Mouse (Mus musculus): ENCODE results near the gene Ush1c.
"Not testable (repeated sequence)": the region's sequence is repeated elsewhere in the genome, so short reads cannot be mapped to it uniquely, and the experiment has no call there.

The Ush1c gene

GRCm38 (mm10) chr7:46204775-46205174 is 33.5 kb downstream of the Ush1c start:
- no peak for DNase-seq (ENCODE audit: low spot score)

GRCm38 (mm10) chr7:46204046-46204471 is 34.2 kb downstream of the Ush1c start:
- no peak for DNase-seq (ENCODE audit: low spot score)

- peak; percentile 7 for DNase-seq (ENCODE audit: low spot score)
Observed at GRCm38 (mm10) chr7:46201649-46202048, 36.7 kb downstream of the Ush1c start.

GRCm38 (mm10) chr7:46200021-46200420 is 38.3 kb downstream of the Ush1c start:
- no peak for DNase-seq (ENCODE audit: low spot score)

DNA sequence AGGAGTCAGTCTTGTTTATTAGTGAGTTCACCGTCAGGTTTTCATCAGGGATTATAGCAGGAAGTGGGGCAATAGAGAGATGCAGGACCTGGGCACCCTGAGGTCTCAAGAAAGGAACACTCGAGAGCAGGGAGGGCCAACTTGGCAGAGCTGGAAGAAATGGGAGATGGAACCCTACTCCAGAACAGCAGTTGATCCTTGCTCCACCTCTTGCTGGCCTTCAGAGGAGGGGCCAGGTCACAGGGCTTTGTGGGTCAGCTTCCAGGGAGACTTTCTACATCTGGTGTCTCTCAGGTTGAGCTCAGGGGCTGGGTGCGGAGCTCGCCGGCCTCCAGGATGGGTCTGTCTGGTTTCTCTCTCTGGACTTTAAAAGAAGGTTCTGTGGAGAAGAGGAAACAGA is 42.9 kb downstream of the Ush1c start:
- DNase-seq (ENCODE audit: low spot score) = no peak

GRCm38 (mm10) chr7:46184232-46184631 is 54.1 kb downstream of the Ush1c start:
- DNase-seq (ENCODE audit: low spot score) = no peak

DNA sequence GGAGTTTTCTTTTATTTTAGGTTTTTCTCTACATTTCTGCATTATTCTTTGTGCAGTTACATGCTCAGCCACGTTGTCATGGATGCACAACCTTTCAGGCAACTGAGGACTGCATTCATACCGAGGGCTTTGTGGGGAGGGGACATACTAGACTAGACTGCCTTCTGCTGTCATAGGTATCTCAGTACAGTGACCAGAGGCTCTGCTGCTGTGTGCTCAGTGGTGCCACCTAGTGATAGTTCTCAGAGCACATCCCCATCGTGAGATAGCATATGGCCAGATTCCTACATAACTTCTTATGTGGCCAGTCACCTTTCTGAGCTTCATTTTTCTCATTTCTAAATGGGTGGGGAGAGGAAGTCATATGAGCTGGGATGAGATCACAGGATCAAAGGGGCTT is 56.7 kb downstream of the Ush1c start:
- DNase-seq (ENCODE audit: low spot score) = peak; percentile 23

DNA sequence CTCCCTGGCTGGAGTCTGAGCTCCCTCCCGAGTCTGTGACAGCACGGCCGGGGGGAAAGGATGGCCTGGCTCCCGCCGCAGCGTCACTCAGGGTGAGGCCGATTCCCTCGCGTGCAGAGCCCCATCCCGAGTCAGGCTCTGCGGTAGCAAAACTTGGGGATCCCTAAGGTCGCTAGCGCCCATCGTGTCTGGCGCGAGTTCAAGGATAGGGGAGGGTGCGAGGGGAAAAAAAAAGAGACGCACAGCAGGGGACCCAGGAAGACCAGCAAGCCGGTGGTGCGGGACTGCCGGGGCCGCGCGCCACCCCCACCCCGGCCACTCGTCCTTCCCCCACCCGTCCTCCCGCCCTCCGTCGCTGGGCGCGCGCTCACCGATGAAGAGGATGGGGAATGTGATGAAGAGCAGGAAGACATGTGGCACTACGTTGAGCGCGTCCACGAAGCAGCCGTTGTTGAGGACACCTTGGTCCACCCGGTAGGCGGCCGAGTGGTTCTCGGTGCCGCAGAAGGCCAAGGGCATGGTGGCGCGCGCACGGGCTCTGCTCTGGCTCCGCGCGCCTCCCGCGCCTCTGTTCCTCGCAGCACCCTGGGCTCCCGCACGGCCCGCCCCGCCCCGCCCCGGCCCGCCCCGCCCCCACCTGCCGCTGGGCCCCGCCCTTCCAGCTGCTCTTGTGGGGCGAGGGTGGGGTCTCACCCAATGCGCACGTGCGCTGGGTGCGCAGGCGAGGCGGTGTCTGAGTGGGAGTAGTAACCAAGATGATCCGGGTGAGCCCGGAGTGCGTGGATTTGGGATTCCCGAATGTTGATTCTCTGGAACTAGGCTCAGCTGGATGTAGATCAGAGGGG is 58.6 kb downstream of the Ush1c start, which contains the start of gene Abcc8:
Abcc8 (minus strand) TSS at position 603 of the 845 bp plus-strand sequence.
- no peak for DNase-seq (ENCODE audit: low spot score)

GRCm38 (mm10) chr7:46168980-46169379 is 69.3 kb downstream of the Ush1c start:
- not testable (repeated sequence) for DNase-seq (ENCODE audit: low spot score)

DNA sequence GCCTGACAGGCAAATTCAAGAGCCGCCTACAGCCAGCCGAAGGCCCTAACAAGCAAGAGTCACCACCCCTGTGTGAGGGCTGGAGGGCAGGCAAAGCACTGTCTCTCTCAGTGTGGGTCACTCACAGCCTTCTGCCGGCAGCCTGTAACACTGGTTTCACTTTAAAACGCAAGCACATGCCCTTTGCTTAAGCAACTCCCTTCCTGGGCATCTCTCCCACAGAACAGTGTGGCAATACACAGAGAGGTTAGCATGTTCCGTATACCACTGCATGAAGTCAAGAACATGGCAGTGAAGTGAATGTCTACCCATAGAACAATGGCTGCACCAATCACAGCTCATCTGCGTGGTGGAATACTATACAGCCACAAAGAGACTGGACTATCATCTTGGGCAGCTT is 69.9 kb downstream of the Ush1c start:
- DNase-seq (ENCODE audit: low spot score) = no peak

DNA sequence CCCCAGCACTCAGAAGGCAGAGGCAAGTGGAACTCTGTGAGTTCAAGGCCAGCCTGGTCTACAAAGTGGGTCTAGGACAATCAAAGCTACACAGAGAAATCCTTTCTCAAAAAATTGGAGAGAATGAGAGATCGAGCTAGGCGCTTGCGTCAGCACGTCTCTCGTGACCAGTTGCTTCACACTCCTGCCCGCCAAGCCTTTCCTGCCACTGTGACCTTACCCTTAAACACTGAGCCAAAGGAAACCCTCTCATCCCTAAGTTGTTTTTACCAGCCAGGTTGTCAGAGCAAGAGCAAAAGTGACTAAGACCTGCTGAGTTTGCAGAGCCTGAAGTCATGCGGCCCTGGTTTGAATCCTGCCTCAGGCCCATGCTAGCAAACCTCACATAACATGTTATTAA is 70.4 kb downstream of the Ush1c start:
- no peak for DNase-seq (ENCODE audit: low spot score)

DNA sequence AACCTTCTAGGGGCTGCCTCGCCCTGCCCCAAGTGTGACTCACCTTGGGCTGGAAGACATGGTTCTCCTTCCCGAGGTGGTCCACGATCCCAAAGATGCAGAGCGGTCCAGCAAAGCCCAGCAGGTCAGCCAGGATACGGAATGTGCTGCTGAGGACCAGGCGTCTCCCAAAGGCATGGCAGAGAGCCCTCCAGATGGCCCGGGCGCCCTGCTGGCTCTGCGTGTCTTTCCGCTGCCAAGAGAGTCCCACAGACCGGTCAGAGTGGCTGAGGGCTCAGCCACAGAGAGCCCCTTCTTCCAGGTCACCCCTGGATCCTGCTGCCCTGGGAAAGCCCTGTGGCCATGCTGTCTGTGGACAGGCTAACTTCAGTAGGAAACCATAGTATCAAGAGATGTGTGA is 72.4 kb downstream of the Ush1c start:
- DNase-seq (ENCODE audit: low spot score) = no peak

DNA sequence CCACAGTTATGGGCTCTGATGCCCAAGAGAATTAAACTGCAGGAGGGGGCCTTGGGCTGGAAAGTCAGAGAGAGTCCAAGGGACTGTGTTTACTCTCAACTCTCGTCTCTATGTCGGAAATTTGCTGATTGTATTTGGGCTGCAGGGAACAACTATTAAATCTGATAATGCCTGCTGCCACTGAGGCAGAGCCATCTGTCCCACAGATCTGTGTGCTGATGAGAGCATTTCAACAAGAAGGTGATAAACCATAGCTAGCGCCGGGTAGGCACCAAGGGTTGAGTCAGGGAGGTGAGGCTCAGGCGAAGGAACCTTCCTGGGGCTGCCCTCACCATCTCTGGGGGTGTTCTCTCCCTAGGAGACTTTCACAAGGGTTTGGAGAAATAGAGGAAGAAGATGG is 75.6 kb downstream of the Ush1c start:
- DNase-seq (ENCODE audit: low spot score) = no peak

GRCm38 (mm10) chr7:46162132-46162727 is 76.1 kb downstream of the Ush1c start:
- DNase-seq (ENCODE audit: low spot score) = no peak

GRCm38 (mm10) chr7:46161615-46162014 is 76.7 kb downstream of the Ush1c start:
- DNase-seq (ENCODE audit: low spot score) = no peak

DNA sequence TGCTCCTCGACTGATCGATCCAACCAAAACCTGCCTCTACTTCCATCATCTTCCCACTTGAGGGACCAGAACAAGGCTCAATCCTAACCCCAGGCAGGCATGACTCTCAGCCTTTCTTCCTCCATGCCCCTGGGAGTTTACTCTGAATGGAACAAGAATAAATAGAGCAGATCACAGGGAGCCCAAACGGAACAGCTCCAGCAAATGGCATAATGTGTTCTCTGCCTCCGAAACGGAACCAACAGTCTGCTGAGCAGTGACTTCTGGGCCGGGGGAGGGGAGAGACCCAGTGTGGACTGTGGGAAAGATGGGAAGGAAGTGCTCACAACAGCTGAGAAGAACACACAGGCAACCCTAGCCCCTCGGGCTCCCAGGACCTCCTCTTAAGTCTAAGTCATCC is 80.6 kb downstream of the Ush1c start:
- no peak for DNase-seq (ENCODE audit: low spot score)

- no peak for DNase-seq (ENCODE audit: low spot score)
Observed at GRCm38 (mm10) chr7:46154498-46155488, 83.5 kb downstream of the Ush1c start.

- DNase-seq (ENCODE audit: low spot score) = no peak
Observed at GRCm38 (mm10) chr7:46152819-46153351, 85.4 kb downstream of the Ush1c start.

GRCm38 (mm10) chr7:46147417-46147816 is 90.9 kb downstream of the Ush1c start:
- DNase-seq (ENCODE audit: low spot score) = no peak

GRCm38 (mm10) chr7:46146675-46147308 is 91.5 kb downstream of the Ush1c start:
- no peak for DNase-seq (ENCODE audit: low spot score)

All from yolk sac, embryonic 10.5 days (tissue).